Comparison of ENCODE assay signal across 9 mouse cellular contexts in genomic region chr9:64119898-64120297, GRCm38 (mm10). TPM values are rescaled to one million over a fixed set of nuclear protein-coding genes. Genes with fewer than 3 reads are reported as not detected.
DNase-seq lines count a peak whose midpoint lies in the region; ATAC-seq lines count a peak whose summit lies in the region.
"Had no signal": no experiment of that assay in that cellular context is flagged by ENCODE, and none has a peak within 500 bp of the region (broad histone marks: within the 10 kb centered on the region; RNA-seq: fewer than 3 reads in every experiment).

No protein-coding gene starts in this region.

- no peaks in the 10 kb centered on the region for H3K36me3 ChIP-seq in kidney, embryonic 15.5 days
- H3K36me3 ChIP-seq in liver, embryonic 11.5 days (ENCODE audit: control insufficient read depth, insufficient read depth, low read length): no peaks in the 10 kb centered on the region
- H3K36me3 ChIP-seq: midbrain, embryonic 12.5 days had no signal

- no peaks in the 10 kb centered on the region for H3K27me3 ChIP-seq in kidney, embryonic 15.5 days
- H3K27me3 ChIP-seq in liver, embryonic 11.5 days (replicated peaks; ENCODE audit: control insufficient read depth, insufficient read depth, low read length): no peaks in the 10 kb centered on the region
- H3K27me3 ChIP-seq: midbrain, embryonic 12.5 days had no signal

- no peak overlapping the region for H3K4me2 ChIP-seq in kidney, embryonic 15.5 days
- H3K4me2 ChIP-seq in liver, embryonic 11.5 days: no peak overlapping the region
- H3K4me2 ChIP-seq: midbrain, embryonic 12.5 days had no signal

- peaks cover 17% of the 10 kb centered on the region; the same call in 1 of the 2 replicates for H3K4me1 ChIP-seq in kidney, embryonic 15.5 days
- H3K4me1 ChIP-seq in liver, embryonic 11.5 days (replicated peaks; ENCODE audit: control insufficient read depth, insufficient read depth, low read length): no peaks in the 10 kb centered on the region
- H3K4me1 ChIP-seq: midbrain, embryonic 12.5 days had no signal

- H3K9ac ChIP-seq in kidney, embryonic 15.5 days: no peak overlapping the region
- no peak overlapping the region for H3K9ac ChIP-seq in liver, embryonic 11.5 days (ENCODE audit: low read depth, low read length)
- H3K9ac ChIP-seq: midbrain, embryonic 12.5 days had no signal

- intact Hi-C loops in gastrocnemius, postnatal 14 days (cut with DNase I; ENCODE audit: low total_unique reads): no loop called here

- no peaks in the 10 kb centered on the region for H3K9me3 ChIP-seq in kidney, embryonic 15.5 days (replicated peaks)
- no peaks in the 10 kb centered on the region for H3K9me3 ChIP-seq in liver, embryonic 11.5 days (ENCODE audit: control insufficient read depth, low read length)
- H3K9me3 ChIP-seq: midbrain, embryonic 12.5 days had no signal

- peak; percentile 35 for DNase-seq in kidney, adult 11 months
- DNase-seq in ES-CJ7 (ENCODE audit: low read depth, low spot score): peak; percentile 92
- DNase-seq in adrenal gland, postnatal 36 days: peak; percentile 72 to 80
- peak; percentile 64 for DNase-seq in gastrocnemius, postnatal 14 days
- DNase-seq in liver, embryonic 11.5 days (ENCODE audit: low spot score): peak; percentile 77
- peak; percentile 38 for DNase-seq in right cerebral cortex, postnatal 4 days

- H3K4me3 ChIP-seq in kidney, embryonic 15.5 days (replicated peaks): no peak overlapping the region
- H3K4me3 ChIP-seq in liver, embryonic 11.5 days (ENCODE audit: low read depth, low read length): no peak overlapping the region
- H3K4me3 ChIP-seq: midbrain, embryonic 12.5 days had no signal

- H3K27ac ChIP-seq in kidney, embryonic 15.5 days: no peak overlapping the region
- no peak overlapping the region for H3K27ac ChIP-seq in liver, embryonic 11.5 days (ENCODE audit: low read depth, low read length)
- H3K27ac ChIP-seq: midbrain, embryonic 12.5 days had no signal

- ATAC-seq in kidney, embryonic 15.5 days (replicated peaks; ENCODE audit: low FRiP score): no peak
- peak; percentile 49; the same call in 1 of the 2 replicates for ATAC-seq in liver, embryonic 11.5 days (replicated peaks; ENCODE audit: low FRiP score)

- WGBS in kidney, embryonic 15.5 days: 38% methylated on average over 8 of the region's 8 CpGs
- 20% methylated on average over 8 of the region's 8 CpGs for WGBS in liver, embryonic 11.5 days

RNA-seq across cellular contexts. Expression of gene Lctl, which starts 3.0 kb away (rescaled TPM):
- 0.16 and 0.51 TPM in 2 replicates for polyA plus RNA-seq in kidney, embryonic 15.5 days (2015; fragmentation: Nextera tagmentation; extraction: Ambion mirVana)
- total RNA-seq in adrenal gland, postnatal 36 days (2021): 1 to 10 TPM in 1 of 2 experiments, under 1 TPM in 1; 0.69 to 2.6 TPM
- total RNA-seq in gastrocnemius, postnatal 14 days (2021): under 1 TPM in 1 of 2 experiments, not detected in 1; 0.18 TPM
- polyA plus RNA-seq in liver, embryonic 11.5 days (2014; fragmentation: Nextera tagmentation; extraction: Ambion mirVana): not detected in 2 replicates
- total RNA-seq: gastrocnemius, postnatal 36 days had no signal
- polyA plus RNA-seq: midbrain, embryonic 12.5 days had no signal

RNA-seq across cellular contexts. Expression of gene Zwilch, which starts 53.0 kb away (rescaled TPM):
- 26.3 and 29.1 TPM in 2 replicates for polyA plus RNA-seq in kidney, embryonic 15.5 days (2015; fragmentation: Nextera tagmentation; extraction: Ambion mirVana)
- 1 to 10 TPM; 2.7 to 4.0 TPM for total RNA-seq in adrenal gland, postnatal 36 days (2021)
- 1 to 10 TPM; 1.9 to 2.1 TPM for total RNA-seq in gastrocnemius, postnatal 14 days (2021)
- 45.5 and 47.1 TPM in 2 replicates for polyA plus RNA-seq in liver, embryonic 11.5 days (2014; fragmentation: Nextera tagmentation; extraction: Ambion mirVana)

RNA-seq across cellular contexts. Expression of gene Rpl4, which starts 53.3 kb away (rescaled TPM):
- polyA plus RNA-seq in kidney, embryonic 15.5 days (2015; fragmentation: Nextera tagmentation; extraction: Ambion mirVana): 1,178 and 1,188 TPM in 2 replicates
- 1,000 to 10,000 TPM in 1 of 2 experiments, 100 to 1,000 TPM in 1; 960 to 1,012 TPM for total RNA-seq in adrenal gland, postnatal 36 days (2021)
- total RNA-seq in gastrocnemius, postnatal 14 days (2021): 100 to 1,000 TPM; 594 to 710 TPM
- 1,747 and 1,789 TPM in 2 replicates for polyA plus RNA-seq in liver, embryonic 11.5 days (2014; fragmentation: Nextera tagmentation; extraction: Ambion mirVana)

RNA-seq across cellular contexts. Expression of gene Snapc5, which starts 59.2 kb away (rescaled TPM):
- 34.3 and 35.6 TPM in 2 replicates for polyA plus RNA-seq in kidney, embryonic 15.5 days (2015; fragmentation: Nextera tagmentation; extraction: Ambion mirVana)
- total RNA-seq in adrenal gland, postnatal 36 days (2021): 10 to 100 TPM; 20.7 to 21.3 TPM
- total RNA-seq in gastrocnemius, postnatal 14 days (2021): 10 to 100 TPM; 15.6 to 16.4 TPM
- polyA plus RNA-seq in liver, embryonic 11.5 days (2014; fragmentation: Nextera tagmentation; extraction: Ambion mirVana): 24.3 and 25.1 TPM in 2 replicates

Comparison
In these comparisons a context has a peak if more than half of its experiments do, and no peak if none do; other contexts are left out.
1. DNase-seq: peak in every context shown above with its lines; median percentile 92 in ES-CJ7; 77 in liver, embryonic 11.5 days; 76 in adrenal gland, postnatal 36 days; 64 in gastrocnemius, postnatal 14 days; 38 in right cerebral cortex, postnatal 4 days; 35 in kidney, adult 11 months.